Comparison of ENCODE assay signal across 8 mouse cellular contexts in genomic region chrX:135742304-135743055, GRCm38 (mm10). TPM values are rescaled to one million over a fixed set of nuclear protein-coding genes. Genes with fewer than 3 reads are reported as not detected.
A peak's percentile ranks its signal among the peaks of the same experiment; 100 is the strongest.
DNase-seq lines count a peak whose midpoint lies in the region; ATAC-seq lines count a peak whose summit lies in the region.

Armcx5 (plus strand) TSS chrX:135742733.
Gprasp1 (plus strand) TSS chrX:135742733.

- peak within 1 kb of the TSS; percentile 55 for H3K4me3 ChIP-seq in forebrain, embryonic 14.5 days (ENCODE audit: low read depth, low read length)
- H3K4me3 ChIP-seq in neural tube, embryonic 15.5 days (replicated peaks): peak within 1 kb of the TSS; percentile 59

- no peaks in the 10 kb centered on the region for H3K4me1 ChIP-seq in forebrain, embryonic 14.5 days (ENCODE audit: control insufficient read depth, insufficient read depth, low read length)
- H3K4me1 ChIP-seq in neural tube, embryonic 15.5 days: peaks cover 11% of the 10 kb centered on the region

- peak within 1 kb of the TSS; percentile 89 for H3K27ac ChIP-seq in forebrain, embryonic 14.5 days (ENCODE audit: low read depth, low read length)
- peak within 1 kb of the TSS; percentile 91 for H3K27ac ChIP-seq in neural tube, embryonic 15.5 days (replicated peaks)

- DNase-seq in ES-CJ7 (ENCODE audit: low read depth, low spot score): peak; percentile 92
- peak; percentile 82 for DNase-seq in cerebellum, adult 11 months
- peak; percentile 96 for DNase-seq in forebrain, embryonic 14.5 days (ENCODE audit: low spot score)
- peak; percentile 77 to 87 for DNase-seq in heart, postnatal 14 days
- DNase-seq in layer of hippocampus, adult 11-12 months (ENCODE audit: low spot score): peak; percentile 89
- peak; percentile 90 for DNase-seq in lung, adult 18-20 months
- peak; percentile 90 for DNase-seq in testis, postnatal 14 days (ENCODE audit: low spot score)

- peak; percentile 98 for ATAC-seq in forebrain, embryonic 14.5 days
- peak; percentile 98 for ATAC-seq in neural tube, embryonic 15.5 days (ENCODE audit: low FRiP score)

- intact Hi-C loops in heart, postnatal 14 days (cut with DNase I): no loop called here

- peak within 1 kb of the TSS; percentile 70 for H3K9ac ChIP-seq in forebrain, embryonic 14.5 days (ENCODE audit: low read length)
- peak within 1 kb of the TSS; percentile 72 for H3K9ac ChIP-seq in neural tube, embryonic 15.5 days (replicated peaks)

- peak within 1 kb of the TSS; percentile 49 for H3K4me2 ChIP-seq in forebrain, embryonic 14.5 days (ENCODE audit: low read length)
- H3K4me2 ChIP-seq in neural tube, embryonic 15.5 days: peak within 1 kb of the TSS; percentile 57

- 33% methylated on average over 48 of the region's 48 CpGs for WGBS in forebrain, embryonic 14.5 days
- 23% methylated on average over 47 of the region's 48 CpGs for WGBS in neural tube, embryonic 15.5 days

- H3K36me3 ChIP-seq in forebrain, embryonic 14.5 days (ENCODE audit: control insufficient read depth, insufficient read depth, low read length): 0 out of 2 replicates have a peak, but pooled peaks cover 9% of the 10 kb centered on the region
- no peaks in the 10 kb centered on the region for H3K36me3 ChIP-seq in neural tube, embryonic 15.5 days

- no peaks in the 10 kb centered on the region for H3K27me3 ChIP-seq in forebrain, embryonic 14.5 days (replicated peaks; ENCODE audit: control insufficient read depth, insufficient read depth, low read length)
- no peaks in the 10 kb centered on the region for H3K27me3 ChIP-seq in neural tube, embryonic 15.5 days (replicated peaks)

- H3K9me3 ChIP-seq in forebrain, embryonic 14.5 days (replicated peaks; ENCODE audit: control insufficient read depth, low read length): no peaks in the 10 kb centered on the region
- no peaks in the 10 kb centered on the region for H3K9me3 ChIP-seq in neural tube, embryonic 15.5 days (replicated peaks)

RNA-seq across cellular contexts. Expression of gene Armcx5, which starts in this region (rescaled TPM):
- polyA plus RNA-seq in forebrain, embryonic 14.5 days (2014; fragmentation: Nextera tagmentation; extraction: Ambion mirVana): 7.6 TPM in 2 replicates
- 1 to 10 TPM; 6.4 to 6.5 TPM for total RNA-seq in heart, postnatal 14 days (2021)
- polyA plus RNA-seq in neural tube, embryonic 15.5 days (2015; fragmentation: Nextera tagmentation; extraction: Ambion mirVana): 11.4 and 11.8 TPM in 2 replicates

RNA-seq across cellular contexts. Expression of gene Gprasp1, which starts in this region (rescaled TPM):
- 94.4 and 118 TPM in 2 replicates for polyA plus RNA-seq in forebrain, embryonic 14.5 days (2014; fragmentation: Nextera tagmentation; extraction: Ambion mirVana)
- total RNA-seq in heart, postnatal 14 days (2021): 10 to 100 TPM; 17.8 to 21.5 TPM
- 198 and 222 TPM in 2 replicates for polyA plus RNA-seq in neural tube, embryonic 15.5 days (2015; fragmentation: Nextera tagmentation; extraction: Ambion mirVana)

Comparison
In these comparisons a context has a peak if more than half of its experiments do, and no peak if none do; other contexts are left out.
1. Peak in every context shown above with its lines: DNase-seq, ATAC-seq, H3K4me3 ChIP-seq and H3K27ac ChIP-seq.